Mouse (Mus musculus) midbrain, embryonic 11.5 days (tissue): Measurements from ENCODE around the gene Gm49322. TPM values are rescaled to one million over a fixed set of nuclear protein-coding genes. Genes with fewer than 3 reads are reported as not detected.

Source experiments
- ATAC-seq: fragments of 200-750 bp; cut with Nextera tagmentation; 2 replicates; pipeline ENCODE4 v1.8.0; 2017; ENCODE audit warnings: moderate TSS enrichment, moderate library complexity; ENCODE audit not compliant: low FRiP score
- DNase-seq: peaks from one replicate; pipeline ENCODE4 v3.0.0; 2015; ENCODE audit warnings: low spot score; ENCODE audit errors: missing footprints
- H3K27ac ChIP-seq: fragments of 300-500 bp; sonication (generic); 2 replicates; pipeline ENCODE4 v1.5.1; 2014; ENCODE audit warnings: low read depth, low read length
- H3K27me3 ChIP-seq: fragments of 300-500 bp; sonication (generic); 2 replicates; pipeline ENCODE4 v1.6.1; 2014; ENCODE audit warnings: mild to moderate bottlenecking, low read length, moderate library complexity, mixed read lengths; ENCODE audit not compliant: control insufficient read depth, insufficient read depth
- H3K36me3 ChIP-seq: fragments of 300-500 bp; sonication (generic); 2 replicates; pipeline ENCODE4 v1.6.1; 2014; ENCODE audit warnings: mild to moderate bottlenecking, low read length, moderate library complexity, mixed read lengths; ENCODE audit not compliant: control insufficient read depth, insufficient read depth
- H3K4me1 ChIP-seq: fragments of 300-500 bp; sonication (generic); 2 replicates; pipeline ENCODE4 v1.6.1; 2014; ENCODE audit warnings: low read length; ENCODE audit not compliant: control insufficient read depth, insufficient read depth
- H3K4me2 ChIP-seq: fragments of 300-500 bp; sonication (generic); 2 replicates; pipeline ENCODE4 v1.6.1; 2014; ENCODE audit warnings: mild to moderate bottlenecking, moderate library complexity
- H3K4me3 ChIP-seq: fragments of 300-500 bp; sonication (generic); 2 replicates; pipeline ENCODE4 v1.5.1; 2014; ENCODE audit warnings: low read depth, low read length
- H3K9ac ChIP-seq: fragments of 300-500 bp; sonication (generic); 2 replicates; pipeline ENCODE4 v1.6.1; 2014; ENCODE audit warnings: low read length
- H3K9me3 ChIP-seq: fragments of 300-500 bp; sonication (generic); 2 replicates; pipeline ENCODE4 v1.6.1; 2016; ENCODE audit warnings: low read length; ENCODE audit not compliant: control insufficient read depth
- WGBS: fragments of 180-500 bp; shearing (Covaris S2); extraction: QIAGEN DNeasy Blood & Tissue Kit; methylation state at CpG from one replicate; pipeline ENCODE4 v1.1.7; 2014; 5-methylcytosine and 5-hydroxymethylcytosine counted together
- polyA plus RNA-seq: library from polyadenylated mRNA; unstranded; fragments of >200 nt; fragmentation: Nextera tagmentation; extraction: Ambion mirVana; gene quantifications from 2 replicates; pipeline ENCODE4 v1.2.1, GENCODE M21; 2014

Gene Gm49322
- polyA plus RNA-seq, 1 experiment from 2014 or later: 2.2 TPM

DNA sequence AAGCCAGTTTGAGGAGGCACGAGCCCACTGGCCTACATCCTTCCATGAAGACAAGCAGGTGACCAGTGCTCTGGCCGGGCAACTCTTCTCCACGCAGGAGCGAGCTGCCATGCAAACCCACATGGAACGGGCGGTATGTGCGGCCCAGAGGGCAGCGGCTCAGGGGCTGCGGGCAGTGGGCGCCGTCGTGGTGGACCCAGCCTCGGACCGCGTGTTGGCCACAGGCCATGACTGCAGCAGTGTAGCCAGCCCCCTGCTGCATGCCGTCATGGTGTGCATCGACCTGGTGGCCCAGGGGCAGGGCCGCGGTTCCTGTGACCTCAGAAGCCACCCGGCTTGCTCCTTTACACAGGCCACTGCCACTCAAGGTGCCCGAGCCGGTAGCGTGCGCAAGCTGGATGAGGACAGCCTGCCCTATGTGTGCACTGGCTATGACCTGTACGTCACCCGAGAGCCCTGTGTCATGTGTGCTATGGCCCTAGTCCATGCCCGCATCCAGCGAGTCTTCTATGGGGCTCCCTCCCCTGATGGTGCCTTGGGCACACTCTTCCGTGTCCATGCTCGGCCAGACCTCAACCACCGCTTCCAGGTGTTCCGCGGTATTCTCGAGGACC is 1.0 kb downstream of the Gm49322 start:
- 96% methylated on average over 34 of the region's 34 CpGs for WGBS
- Histone ChIP-seq H3K4me2 (no peak overlapping the region), H3K27ac (no peak overlapping the region), H3K36me3 (peaks cover 17% of the 10 kb centered on the region), H3K27me3 (no peaks in the 10 kb centered on the region), H3K9me3 (no peaks in the 10 kb centered on the region), H3K9ac (no peak overlapping the region), H3K4me1 (peaks cover 14% of the 10 kb centered on the region), H3K4me3 (no peak overlapping the region)
- DNase-seq (no peak), ATAC-seq (no peak)

DNA sequence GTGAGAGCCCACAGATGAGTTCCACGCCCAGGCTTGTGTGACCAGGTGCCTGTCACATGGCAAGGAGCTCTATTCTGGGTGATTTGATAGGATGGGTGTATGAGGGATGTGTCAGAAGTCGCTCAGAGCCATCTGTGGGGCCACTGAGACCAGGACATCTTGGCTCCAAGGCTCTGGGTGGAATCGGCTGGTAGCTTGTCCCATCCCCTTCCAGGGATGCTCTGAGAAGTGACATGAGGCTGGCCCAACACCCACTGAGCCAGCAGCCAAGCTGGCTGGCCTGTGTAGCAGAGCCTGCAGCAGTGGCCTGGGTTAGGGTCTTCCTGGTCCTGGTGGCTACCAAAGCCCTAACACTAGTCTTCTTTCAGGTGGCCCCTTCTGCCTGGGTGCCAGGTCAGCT is 2.6 kb downstream of the Gm49322 start:
- Histone ChIP-seq H3K27me3 (no peaks in the 10 kb centered on the region), H3K9ac (no peak overlapping the region), H3K36me3 (peaks cover 17% of the 10 kb centered on the region), H3K9me3 (no peaks in the 10 kb centered on the region), H3K27ac (no peak overlapping the region), H3K4me1 (peaks cover 7% of the 10 kb centered on the region), H3K4me2 (no peak overlapping the region), H3K4me3 (no peak overlapping the region)
- no peak for DNase-seq
- ATAC-seq: no peak
- WGBS: 89% methylated on average over 3 of the region's 3 CpGs

DNA sequence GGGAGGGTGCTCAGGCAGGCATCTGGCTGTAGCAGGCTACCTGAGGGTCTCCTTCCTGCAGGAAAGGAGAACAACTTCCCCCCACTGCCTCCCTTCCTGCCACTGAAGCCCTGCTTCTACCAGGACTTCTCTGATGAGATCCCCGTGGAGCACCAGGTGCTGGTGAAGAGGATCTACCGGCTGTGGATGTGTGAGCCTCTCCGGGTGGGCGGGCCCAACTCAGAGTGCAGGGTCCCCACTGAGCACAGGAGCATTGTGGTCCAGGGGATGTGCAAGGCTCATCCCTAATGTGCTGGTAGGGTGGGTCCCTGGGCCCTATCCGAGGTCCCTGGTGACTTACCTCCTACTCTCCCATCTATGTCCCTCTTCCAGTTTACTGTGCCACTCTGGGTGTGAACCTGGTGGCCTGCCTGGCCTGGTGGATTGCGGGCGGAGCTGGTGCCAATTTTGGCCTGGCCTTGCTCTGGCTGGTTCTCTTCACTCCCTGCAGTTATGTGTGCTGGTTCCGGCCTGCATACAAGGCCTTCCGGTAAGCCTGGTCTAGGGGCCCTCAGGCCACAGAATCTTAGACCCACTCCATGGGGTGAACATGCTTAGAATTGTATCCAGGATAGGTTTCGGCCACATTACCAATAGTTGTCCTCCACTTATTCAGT is 3.6 kb downstream of the Gm49322 start:
- H3K27ac ChIP-seq: no peak overlapping the region
- H3K9me3 ChIP-seq: no peaks in the 10 kb centered on the region
- no peaks in the 10 kb centered on the region for H3K27me3 ChIP-seq
- ATAC-seq (no peak), DNase-seq (no peak)
- H3K4me3 ChIP-seq: no peak overlapping the region
- H3K4me1 ChIP-seq: no peaks in the 10 kb centered on the region
- 91% methylated on average over 10 of the region's 10 CpGs for WGBS
- no peak overlapping the region for H3K9ac ChIP-seq
- no peak overlapping the region for H3K4me2 ChIP-seq
- peaks cover 19% of the 10 kb centered on the region for H3K36me3 ChIP-seq

DNA sequence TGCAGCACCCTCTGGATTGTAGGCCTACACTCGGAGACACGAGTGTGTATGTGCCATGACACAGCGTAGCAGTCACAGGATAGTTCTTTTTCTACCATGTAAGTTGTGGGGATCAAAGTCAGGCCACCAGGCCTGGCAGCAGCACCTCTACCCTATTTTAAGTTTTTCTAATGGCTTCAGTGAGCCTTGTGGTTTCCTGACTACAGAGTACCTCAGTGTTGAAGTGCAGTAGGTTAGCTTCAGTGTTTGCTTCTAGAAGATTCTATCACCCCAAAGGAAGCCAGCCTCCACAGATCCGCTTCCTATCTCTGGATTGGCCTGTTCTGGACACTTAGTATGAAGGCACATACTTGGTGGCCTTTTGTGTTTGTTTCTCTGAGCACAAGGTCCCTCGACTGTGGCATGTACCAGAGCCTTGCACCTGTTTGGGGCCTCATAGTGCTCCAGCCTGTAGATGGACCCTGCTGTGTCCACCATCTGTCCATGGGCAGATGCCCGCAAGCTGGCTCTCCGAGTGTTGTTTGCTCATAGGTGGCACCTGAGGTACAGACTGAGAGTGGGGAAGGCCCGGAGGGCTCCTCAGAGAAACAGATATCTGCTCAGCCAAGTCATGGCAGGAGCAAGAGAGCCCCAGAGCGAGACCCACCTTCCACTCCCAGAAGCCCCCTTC is 4.4 kb downstream of the Gm49322 start:
- Histone ChIP-seq H3K4me3 (no peak overlapping the region), H3K4me2 (no peak overlapping the region), H3K9me3 (no peaks in the 10 kb centered on the region), H3K36me3 (peaks cover 21% of the 10 kb centered on the region), H3K27me3 (no peaks in the 10 kb centered on the region), H3K9ac (no peak overlapping the region), H3K4me1 (no peaks in the 10 kb centered on the region), H3K27ac (no peak overlapping the region)
- ATAC-seq (no peak), DNase-seq (no peak)
- 92% methylated on average over 9 of the region's 9 CpGs for WGBS

DNA sequence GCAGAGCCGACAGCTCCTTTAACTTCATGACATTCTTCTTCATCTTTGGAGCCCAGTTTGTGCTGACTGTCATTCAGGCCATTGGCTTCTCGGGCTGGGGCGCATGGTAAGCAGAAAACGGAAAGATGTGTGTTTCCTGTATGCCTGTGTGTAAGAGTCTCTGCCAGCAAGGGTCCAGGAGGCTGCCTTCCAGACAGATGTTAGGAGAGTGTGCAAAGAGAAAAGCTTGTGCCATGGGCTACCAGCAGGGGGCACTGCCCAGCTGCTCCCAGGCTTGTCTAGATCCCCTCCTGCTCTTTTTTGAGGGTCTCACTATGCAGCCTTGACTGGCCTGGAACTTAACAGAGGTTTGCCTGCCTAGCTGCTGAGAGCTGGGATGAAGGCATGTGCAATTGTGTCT is 5.2 kb downstream of the Gm49322 start:
- DNase-seq: peak; percentile 88
- 78% methylated on average over 4 of the region's 4 CpGs for WGBS
- Histone ChIP-seq H3K4me3 (no peak overlapping the region), H3K27me3 (no peaks in the 10 kb centered on the region), H3K9me3 (no peaks in the 10 kb centered on the region), H3K4me1 (no peaks in the 10 kb centered on the region), H3K9ac (no peak overlapping the region), H3K4me2 (no peak overlapping the region), H3K36me3 (peaks cover 24% of the 10 kb centered on the region), H3K27ac (no peak overlapping the region)
- ATAC-seq: peak; percentile 28; the same call in 1 of the 2 replicates

DNA sequence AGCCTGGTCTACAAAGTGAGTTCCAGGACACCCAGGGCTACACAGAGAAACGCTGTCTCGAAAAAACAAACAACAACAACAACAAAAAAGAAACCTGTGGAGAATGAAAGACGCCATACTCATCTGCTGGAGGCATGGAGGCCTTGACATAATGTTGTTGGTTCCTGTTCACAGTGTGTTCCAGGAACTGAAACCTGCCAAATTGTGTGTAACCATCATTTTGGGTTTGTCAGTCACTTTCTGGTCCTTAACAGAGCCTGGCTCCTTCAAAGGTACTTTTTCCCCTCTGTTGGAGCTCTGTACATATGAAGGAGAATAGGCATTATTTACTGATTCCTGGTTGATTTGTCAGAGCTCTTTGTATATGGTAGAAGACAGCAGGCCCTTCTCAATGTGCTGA is 6.1 kb downstream of the Gm49322 start:
- Histone ChIP-seq H3K27me3 (no peaks in the 10 kb centered on the region), H3K4me2 (no peak overlapping the region), H3K36me3 (peaks cover 16% of the 10 kb centered on the region), H3K4me3 (no peak overlapping the region), H3K27ac (no peak overlapping the region), H3K9me3 (no peaks in the 10 kb centered on the region), H3K4me1 (no peaks in the 10 kb centered on the region), H3K9ac (no peak overlapping the region)
- DNase-seq (no peak), ATAC-seq (no peak)
- WGBS: 93% methylated on average over 3 of the region's 3 CpGs

DNA sequence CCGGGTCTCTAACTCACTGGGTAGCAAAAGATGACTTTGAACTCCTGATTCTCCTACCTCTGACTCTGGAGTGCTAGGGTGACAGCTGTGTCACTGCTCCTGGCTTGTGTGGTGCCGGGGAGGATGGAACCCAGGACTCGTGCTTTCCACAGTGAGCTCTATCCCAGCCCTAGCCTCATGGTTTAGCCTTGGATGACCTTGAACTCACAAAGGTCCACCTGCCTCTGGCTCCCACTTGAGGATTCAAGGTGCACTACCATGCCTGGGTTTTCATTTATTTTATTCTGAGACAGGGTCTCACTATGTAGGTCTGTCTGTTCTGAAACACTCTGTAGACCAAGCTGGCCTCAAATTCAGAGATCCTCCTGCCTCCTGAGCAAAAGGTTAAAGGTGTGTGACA is 8.0 kb downstream of the Gm49322 start:
- Histone ChIP-seq H3K36me3 (peaks cover 7% of the 10 kb centered on the region), H3K4me1 (no peaks in the 10 kb centered on the region), H3K27me3 (no peaks in the 10 kb centered on the region), H3K4me2 (no peak overlapping the region), H3K9me3 (no peaks in the 10 kb centered on the region), H3K9ac (no peak overlapping the region), H3K4me3 (no peak overlapping the region), H3K27ac (no peak overlapping the region)
- ATAC-seq (no peak), DNase-seq (no peak)
- 88% methylated on average over 3 of the region's 3 CpGs for WGBS

DNA sequence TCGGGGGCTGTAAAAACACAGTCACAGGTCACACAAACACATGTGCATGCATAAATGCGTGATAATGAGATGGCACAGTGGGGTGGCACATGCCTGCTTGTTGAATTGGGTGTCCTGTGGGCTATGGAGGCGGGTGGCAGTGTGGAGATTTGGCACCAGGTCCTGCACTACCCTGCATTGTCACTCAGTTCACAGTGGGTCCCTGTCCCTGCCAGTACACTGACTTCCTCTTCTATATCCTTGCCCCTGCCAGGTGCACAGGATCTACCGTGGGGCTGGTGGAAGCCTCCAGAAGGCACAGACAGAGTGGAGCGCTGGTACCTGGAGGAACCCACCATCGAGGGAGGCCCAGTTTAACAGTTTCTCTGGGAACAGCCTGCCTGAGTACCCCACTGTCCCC is 8.5 kb downstream of the Gm49322 start:
- 90% methylated on average over 6 of the region's 6 CpGs for WGBS
- no peaks in the 10 kb centered on the region for H3K4me1 ChIP-seq
- DNase-seq (no peak), ATAC-seq (no peak)
- no peaks in the 10 kb centered on the region for H3K27me3 ChIP-seq
- peaks cover 7% of the 10 kb centered on the region for H3K36me3 ChIP-seq
- no peak overlapping the region for H3K4me2 ChIP-seq
- H3K9me3 ChIP-seq: no peaks in the 10 kb centered on the region
- H3K4me3 ChIP-seq: no peak overlapping the region
- H3K27ac ChIP-seq: no peak overlapping the region
- H3K9ac ChIP-seq: no peak overlapping the region

DNA sequence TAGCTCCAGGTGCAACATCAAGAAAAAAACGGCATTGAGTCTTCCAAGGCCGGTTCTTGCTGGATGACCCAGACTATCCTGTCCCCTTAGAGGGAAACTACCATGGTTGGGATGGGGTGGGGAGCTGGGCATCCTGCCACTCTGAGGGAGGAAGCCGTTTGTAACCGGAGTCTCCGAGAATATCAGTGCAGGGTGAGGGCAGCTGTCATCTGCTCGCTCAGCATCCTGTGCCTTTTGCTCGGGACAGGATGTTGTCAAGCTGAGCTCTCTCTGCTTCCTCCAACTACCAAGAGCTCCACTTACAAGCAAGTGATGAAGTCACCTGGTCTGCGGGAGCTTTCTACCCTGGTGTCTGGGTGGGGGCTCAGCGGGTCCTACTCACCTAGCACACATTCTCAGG is 12.4 kb downstream of the Gm49322 start:
- H3K27me3 ChIP-seq: no peaks in the 10 kb centered on the region
- 83% methylated on average over 9 of the region's 9 CpGs for WGBS
- no peak overlapping the region for H3K27ac ChIP-seq
- H3K36me3 ChIP-seq: peaks cover 7% of the 10 kb centered on the region
- no peak overlapping the region for H3K4me2 ChIP-seq
- H3K4me1 ChIP-seq: peaks cover 7% of the 10 kb centered on the region
- H3K9me3 ChIP-seq: no peaks in the 10 kb centered on the region
- H3K9ac ChIP-seq: no peak overlapping the region
- H3K4me3 ChIP-seq: no peak overlapping the region
- DNase-seq: no peak
- ATAC-seq: no peak
